Mouse (Mus musculus) CH12.LX (cell line): ENCODE data around the gene Ccr4. TPM values are rescaled to one million over a fixed set of nuclear protein-coding genes. Genes with fewer than 3 reads are reported as not detected.

ENCODE experiments used
- DNase-seq: peaks from one replicate; pipeline ENCODE4 v3.0.0-alpha.2; 2013; ENCODE audit errors: extremely low read depth
- H3K27ac ChIP-seq: 2 replicates; pipeline ENCODE4 v1.5.1; 2012; ENCODE audit warnings: low read depth, mild to moderate bottlenecking, control low read depth, moderate library complexity; ENCODE audit not compliant: insufficient read depth
- H3K27me3 ChIP-seq: replicated peaks from 2 replicates; pipeline ENCODE3; 2012; ENCODE audit warnings: inconsistent platforms
- H3K36me3 ChIP-seq, 2 experiments: replicated peaks in 1 of 2; 2 replicates each; pipeline versions ENCODE3 to v1.6.1; 2012; ENCODE audit warnings: inconsistent platforms in 1 of 2, low read length in 1 of 2, mild to moderate bottlenecking in 1 of 2, mixed read lengths in 1 of 2, moderate library complexity in 1 of 2; ENCODE audit not compliant: control insufficient read depth in 1 of 2, insufficient read depth in 1 of 2
- H3K4me1 ChIP-seq, 2 experiments: 2 replicates each; pipeline ENCODE4 v1.6.1; 2012; ENCODE audit warnings: inconsistent platforms in 1 of 2, moderate library complexity in 1 of 2; ENCODE audit not compliant: insufficient read depth in 2 of 2, control insufficient read depth in 1 of 2
- H3K4me2 ChIP-seq: 2 replicates; pipeline ENCODE4 v1.6.1; 2012; ENCODE audit warnings: low read depth, mild to moderate bottlenecking, control low read depth; ENCODE audit not compliant: poor library complexity, insufficient read depth, severe bottlenecking
- H3K4me3 ChIP-seq, 3 experiments: fragments of 150-350 bp in 1 of 3; sonication (generic) in 1 of 3; replicated peaks in 1 of 3; 2 replicates each; pipeline versions ENCODE3 to v1.5.1; 2011 to 2012; ENCODE audit warnings: low read depth in 2 of 3, low read length in 2 of 3, mild to moderate bottlenecking in 2 of 3, moderate library complexity in 2 of 3, control low read depth in 1 of 3, improper control_type of control experiment in 1 of 3, inconsistent platforms in 1 of 3, mixed read lengths in 1 of 3; ENCODE audit not compliant: poor library complexity in 1 of 3
- H3K79me2 ChIP-seq: replicated peaks from 2 replicates; pipeline ENCODE4 v1.6.1; 2012; ENCODE audit warnings: mild to moderate bottlenecking, moderate library complexity; ENCODE audit not compliant: control insufficient read depth, poor library complexity, insufficient read depth, severe bottlenecking; ENCODE audit errors: extremely low read depth
- H3K9ac ChIP-seq: 2 replicates; pipeline ENCODE4 v1.6.1; 2012; ENCODE audit warnings: low read depth, mild to moderate bottlenecking, control low read depth, moderate library complexity; ENCODE audit not compliant: insufficient read depth
- H3K9me3 ChIP-seq: replicated peaks from 2 replicates; pipeline ENCODE3; 2012; ENCODE audit warnings: low read length, inconsistent platforms, mixed read lengths
- BHLHE40 ChIP-seq: IDR thresholded peaks from 2 replicates; pipeline ENCODE4 v1.6.1; 2011; ENCODE audit warnings: mild to moderate bottlenecking, low read depth, low read length, improper control_type of control experiment
- E2F4 ChIP-seq: IDR thresholded peaks from 2 replicates; pipeline ENCODE4 v1.6.1; 2011; ENCODE audit warnings: low read depth, low read length, improper control_type of control experiment; ENCODE audit not compliant: insufficient replicate concordance
- EP300 ChIP-seq: IDR thresholded peaks from 2 replicates; pipeline ENCODE4 v1.6.1; 2011; ENCODE audit warnings: low read length, improper control_type of control experiment
- GABPA ChIP-seq: IDR thresholded peaks from 2 replicates; pipeline ENCODE4 v1.6.1; 2012; ENCODE audit warnings: low read depth, low read length, improper control_type of control experiment, inconsistent platforms; ENCODE audit not compliant: insufficient replicate concordance
- KAT2A ChIP-seq: IDR thresholded peaks from 2 replicates; pipeline ENCODE4 v1.6.1; 2012; ENCODE audit warnings: low read length, improper control_type of control experiment, inconsistent platforms; ENCODE audit not compliant: insufficient replicate concordance
- MAFK ChIP-seq: IDR thresholded peaks from 2 replicates; pipeline ENCODE4 v1.6.1; 2011; ENCODE audit warnings: low read length, improper control_type of control experiment; ENCODE audit not compliant: insufficient replicate concordance
- MAX ChIP-seq: IDR thresholded peaks from 2 replicates; pipeline ENCODE4 v1.6.1; 2011; ENCODE audit warnings: low read length, improper control_type of control experiment
- MEF2A ChIP-seq: IDR thresholded peaks from 2 replicates; pipeline ENCODE4 v1.6.1; 2014; ENCODE audit warnings: low read depth, mild to moderate bottlenecking, inconsistent platforms, low read length, improper control_type of control experiment, borderline replicate concordance
- MYC ChIP-seq: IDR thresholded peaks from 2 replicates; pipeline ENCODE4 v1.6.1; 2011; ENCODE audit warnings: low read depth, mild to moderate bottlenecking, improper control_type of control experiment, low read length
- NELFE ChIP-seq: IDR thresholded peaks from 2 replicates; pipeline ENCODE4 v1.6.1; 2011; ENCODE audit warnings: low read depth, low read length, improper control_type of control experiment
- PAX5 ChIP-seq: IDR thresholded peaks from 2 replicates; pipeline ENCODE4 v1.6.1; 2012; ENCODE audit warnings: low read length, inconsistent platforms, mixed read lengths
- RCOR1 ChIP-seq: conservative IDR thresholded peaks from 2 replicates; pipeline ENCODE4 v1.6.1; 2012; ENCODE audit warnings: low read depth, mild to moderate bottlenecking, inconsistent platforms, low read length, improper control_type of control experiment
- SIN3A ChIP-seq: IDR thresholded peaks from 2 replicates; pipeline ENCODE4 v1.6.1; 2012; ENCODE audit warnings: low read length, improper control_type of control experiment, inconsistent platforms
- SMC3 ChIP-seq: IDR thresholded peaks from 2 replicates; pipeline ENCODE4 v1.6.1; 2011; ENCODE audit warnings: low read depth, low read length, improper control_type of control experiment
- TBP ChIP-seq: conservative IDR thresholded peaks from 2 replicates; pipeline ENCODE4 v1.6.1; 2011; ENCODE audit warnings: low read depth, low read length, improper control_type of control experiment
- TCF12 ChIP-seq: IDR thresholded peaks from 2 replicates; pipeline ENCODE4 v1.6.1; 2014; ENCODE audit warnings: low read depth, mild to moderate bottlenecking, inconsistent platforms, low read length, improper control_type of control experiment
- USF2 ChIP-seq: conservative IDR thresholded peaks from 2 replicates; pipeline ENCODE4 v1.6.1; 2011; ENCODE audit warnings: low read depth, low read length, improper control_type of control experiment
- ZNF384 ChIP-seq: IDR thresholded peaks from 2 replicates; pipeline ENCODE4 v1.6.1; 2012; ENCODE audit warnings: low read depth, low read length, improper control_type of control experiment, inconsistent platforms
- dilution Hi-C: fragments of 300-500 bp; cut with MboI; formaldehyde crosslinking; loops from 2 replicates; pipeline ENCODE4 v1.14.3; 2020; ENCODE audit warnings: low sequenced_read_pairs; ENCODE audit not compliant: extremely low pct_unique_long_range_greater_than_20kb, extremely low pct_ligation_motif_present
- in situ Hi-C: fragments of 300-500 bp; cut with MboI; formaldehyde crosslinking; loops from 3 replicates; pipeline ENCODE4 v1.14.3; 2019; ENCODE audit warnings: low sequenced_read_pairs, low pct_ligation_motif_present, low pct_unique_long_range_greater_than_20kb, mixed read lengths
- polyA plus RNA-seq: library from polyadenylated mRNA; unstranded; fragments of >175 nt; gene quantifications from 2 replicates; pipeline ENCODE4 v1.2.1, GENCODE M21; 2012; ENCODE audit warnings: low read depth; ENCODE audit not compliant: insufficient read length
- total RNA-seq, 2 experiments: library from RNA; depleted of rRNA; stranded (reverse); fragments of 300-350 nt in 1 of 2; fragments of >200 nt in 1 of 2; gene quantifications; 2 replicates each; pipeline ENCODE4 v1.2.3; 2012 to 2014

The Ccr4 gene
- total and polyA plus RNA-seq, 3 experiments: 0.08 to 0.74 (median 0.36) TPM

DNA sequence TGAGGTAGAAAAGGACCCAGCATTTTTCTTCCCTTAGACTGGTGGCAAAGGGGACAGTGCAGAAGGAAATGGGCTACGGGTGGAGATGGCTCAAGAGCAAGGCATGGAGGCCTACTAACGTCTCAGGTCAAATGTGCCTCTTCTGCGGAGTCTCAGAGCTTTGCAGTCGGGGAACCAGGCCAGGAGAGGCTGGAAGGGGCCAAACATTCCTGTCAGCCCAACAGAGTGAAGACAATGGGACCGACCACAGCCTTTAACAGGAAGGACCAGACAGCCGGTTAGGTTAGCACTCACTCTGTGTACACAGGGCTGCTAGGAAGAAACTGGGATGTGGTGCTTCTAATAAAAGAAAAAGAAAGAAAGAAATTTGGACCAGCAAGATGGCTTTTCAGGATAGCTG, 45.3 kb upstream of the Ccr4 start:
- H3K9me3 ChIP-seq: no peaks in the 10 kb centered on the region
- H3K4me3 ChIP-seq: no peak overlapping the region
- TF ChIP-seq TCF12: no peak
- TF ChIP-seq PAX5: no peak
- no peak for TF ChIP-seq BHLHE40
- TF ChIP-seq EP300: no peak
- no peak for TF ChIP-seq SIN3A
- TF ChIP-seq E2F4: no peak
- TF ChIP-seq GABPA: no peak
- TF ChIP-seq MAX: no peak
- no peak for TF ChIP-seq MEF2A
- TF ChIP-seq, all 38 proteins: peak for 0
- Histone ChIP-seq H3K4me1 (peaks cover 0 to 53% of the 10 kb centered on the region in 2 experiments; a peak in 2 of 4 replicates), H3K27me3 (no peaks in the 10 kb centered on the region), H3K79me2 (no peaks in the 10 kb centered on the region), H3K4me2 (no peak overlapping the region), H3K9ac (no peak overlapping the region), H3K27ac (no peak overlapping the region), H3K36me3 (no peaks in the 10 kb centered on the region)
- dilution Hi-C loops (no loop called here), in situ Hi-C loops (no loop called here)
- DNase-seq: no peak

DNA sequence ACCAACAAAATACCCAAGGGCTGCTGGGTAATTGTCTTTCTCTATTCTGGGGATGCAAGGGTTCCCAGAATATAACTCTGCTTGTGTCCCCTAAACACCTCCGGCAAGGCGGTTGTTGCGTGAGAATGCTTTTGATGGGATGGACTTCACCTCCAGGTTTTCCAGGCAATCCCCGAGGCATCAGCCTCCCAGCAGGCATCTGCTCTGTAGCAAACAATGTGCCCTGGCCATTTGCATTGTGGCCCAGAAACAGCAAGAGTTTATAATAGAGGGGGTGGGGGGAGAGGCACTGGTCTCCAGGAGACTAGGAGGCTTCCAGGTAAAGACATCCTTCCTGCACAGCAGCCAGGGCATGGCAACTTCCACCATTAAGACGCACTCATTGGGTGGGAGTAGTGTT, 44.4 kb upstream of the Ccr4 start:
- H3K9me3 ChIP-seq: no peaks in the 10 kb centered on the region
- no peak for DNase-seq
- TF ChIP-seq MAFK (no peak), USF2 (no peak), KAT2A (no peak), MYC (no peak), BHLHE40 (no peak), ZNF384 (no peak)
- H3K27ac ChIP-seq: no peak overlapping the region
- H3K4me1 ChIP-seq: peaks cover 0 to 44% of the 10 kb centered on the region in 2 experiments; a peak in 2 of 4 replicates
- H3K4me3 ChIP-seq: no peak overlapping the region
- no peaks in the 10 kb centered on the region for H3K27me3 ChIP-seq
- H3K4me2 ChIP-seq: no peak overlapping the region
- no peaks in the 10 kb centered on the region for H3K79me2 ChIP-seq
- in situ Hi-C loops (no loop called here), dilution Hi-C loops (no loop called here)
- no peak overlapping the region for H3K9ac ChIP-seq
- H3K36me3 ChIP-seq: no peaks in the 10 kb centered on the region

DNA sequence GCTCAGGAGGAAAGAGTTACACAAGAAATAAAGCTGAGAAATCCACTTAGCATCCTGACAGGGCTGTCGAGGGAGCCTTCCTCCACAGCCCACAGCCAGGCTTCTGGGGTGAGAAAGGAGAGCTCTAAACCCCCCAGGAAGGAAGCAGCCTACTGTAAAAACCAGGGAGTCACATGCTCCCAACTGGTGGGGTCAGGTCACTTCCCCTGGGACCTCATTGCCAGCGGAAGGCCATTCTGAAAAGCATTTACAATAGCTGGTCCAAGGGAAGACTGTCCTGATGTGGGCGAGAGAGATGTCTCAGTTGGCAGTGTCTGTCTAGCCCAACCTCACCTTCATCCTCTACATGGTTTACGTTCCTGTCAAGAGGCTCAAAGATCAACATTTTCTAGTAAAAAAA, 43.8 kb upstream of the Ccr4 start:
- Histone ChIP-seq H3K27me3 (no peaks in the 10 kb centered on the region), H3K79me2 (no peaks in the 10 kb centered on the region), H3K9me3 (no peaks in the 10 kb centered on the region), H3K9ac (no peak overlapping the region), H3K4me1 (peaks cover 0 to 38% of the 10 kb centered on the region in 2 experiments; a peak in 2 of 4 replicates), H3K27ac (no peak overlapping the region), H3K36me3 (no peaks in the 10 kb centered on the region), H3K4me2 (no peak overlapping the region), H3K4me3 (no peak overlapping the region)
- dilution Hi-C loops: no loop called here
- TF ChIP-seq BHLHE40 (no peak), RCOR1 (no peak), NELFE (no peak), SIN3A (no peak), MEF2A (no peak), TBP (no peak), SMC3 (no peak), PAX5 (no peak), E2F4 (no peak)
- in situ Hi-C loops: no loop called here
- DNase-seq: no peak
